Mouse (Mus musculus) ES-E14 (cell line): Measurements from ENCODE around the gene Abhd17c. TPM values are rescaled to one million over a fixed set of nuclear protein-coding genes. Genes with fewer than 3 reads are reported as not detected.

Experiments
- DNase-seq: peaks from one replicate; pipeline ENCODE4 v3.0.0-alpha.2; 2013; ENCODE audit warnings: low read depth, low spot score
- H3K27ac ChIP-seq: 2 replicates; pipeline ENCODE4 v1.5.1; 2012; ENCODE audit warnings: low read depth, mild to moderate bottlenecking, low read length, moderate library complexity, mixed read lengths; ENCODE audit not compliant: poor library complexity, insufficient read depth, severe bottlenecking
- H3K36me3 ChIP-seq: 2 replicates; pipeline ENCODE4 v1.6.1; 2012; ENCODE audit warnings: mild to moderate bottlenecking, low read length, moderate library complexity, mixed read lengths; ENCODE audit not compliant: control insufficient read depth, poor library complexity, insufficient read depth, severe bottlenecking
- H3K4me1 ChIP-seq, 2 experiments: fragments of 150-350 bp in 1 of 2; sonication (generic) in 1 of 2; 2 replicates each; pipeline ENCODE4 v1.6.1; 2012; ENCODE audit warnings: low read length in 2 of 2, mild to moderate bottlenecking in 1 of 2, mixed read lengths in 1 of 2; ENCODE audit not compliant: control insufficient read depth in 2 of 2, insufficient read depth in 2 of 2, poor library complexity in 1 of 2
- H3K4me3 ChIP-seq, 2 experiments: fragments of 150-350 bp in 1 of 2; sonication (generic) in 1 of 2; 2 replicates each; pipeline ENCODE4 v1.5.1; 2012; ENCODE audit warnings: low read length in 2 of 2, low read depth in 1 of 2, mild to moderate bottlenecking in 1 of 2, mixed read lengths in 1 of 2; ENCODE audit not compliant: insufficient read depth in 1 of 2, poor library complexity in 1 of 2, severe bottlenecking in 1 of 2
- H3K9ac ChIP-seq: 2 replicates; pipeline ENCODE4 v1.6.1; 2012; ENCODE audit warnings: low read depth, mild to moderate bottlenecking, low read length, mixed read lengths; ENCODE audit not compliant: poor library complexity, insufficient read depth, severe bottlenecking
- H3K9me3 ChIP-seq: fragments of 150-350 bp; sonication (generic); 2 replicates; pipeline ENCODE4 v1.6.1; 2012; ENCODE audit warnings: low read depth, mild to moderate bottlenecking, low read length; ENCODE audit not compliant: control insufficient read depth, insufficient read depth
- CHD2 ChIP-seq: IDR thresholded peaks from 2 replicates; pipeline ENCODE4 v1.6.1; 2014; ENCODE audit warnings: mild to moderate bottlenecking, low read depth, low read length, inconsistent platforms
- HCFC1 ChIP-seq: IDR thresholded peaks from 2 replicates; pipeline ENCODE4 v1.6.1; 2012; ENCODE audit warnings: low read length, inconsistent platforms, borderline replicate concordance; ENCODE audit not compliant: insufficient read depth
- MAFK ChIP-seq: IDR thresholded peaks from 2 replicates; pipeline ENCODE4 v1.6.1; 2014; ENCODE audit warnings: mild to moderate bottlenecking, low read depth, low read length, inconsistent platforms; ENCODE audit not compliant: insufficient read depth
- ZC3H11A ChIP-seq: IDR thresholded peaks from 2 replicates; pipeline ENCODE4 v1.6.1; 2012; ENCODE audit warnings: low read depth, mild to moderate bottlenecking, inconsistent platforms, low read length, borderline replicate concordance
- ZNF384 ChIP-seq: IDR thresholded peaks from 2 replicates; pipeline ENCODE4 v1.6.1; 2012; ENCODE audit warnings: low read depth, low read length, inconsistent platforms
- in situ Hi-C, 2 experiments: fragments of 600-800 bp; cut with MboI; formaldehyde crosslinking; loops; one replicate each; pipeline ENCODE4 v1.15.1; 2025; ENCODE audit warnings: low sequenced_read_pairs in 2 of 2, inconsistent platforms in 1 of 2; ENCODE audit not compliant: unreplicated experiment in 2 of 2
- total RNA-seq: library from RNA; depleted of rRNA; stranded (reverse); fragments of 300-350 nt; gene quantifications from 2 replicates; pipeline ENCODE4 v1.2.3, GENCODE M21; 2012; rRNA removed

Gene Abhd17c
- total RNA-seq, 1 experiment, result 25.8 TPM

DNA sequence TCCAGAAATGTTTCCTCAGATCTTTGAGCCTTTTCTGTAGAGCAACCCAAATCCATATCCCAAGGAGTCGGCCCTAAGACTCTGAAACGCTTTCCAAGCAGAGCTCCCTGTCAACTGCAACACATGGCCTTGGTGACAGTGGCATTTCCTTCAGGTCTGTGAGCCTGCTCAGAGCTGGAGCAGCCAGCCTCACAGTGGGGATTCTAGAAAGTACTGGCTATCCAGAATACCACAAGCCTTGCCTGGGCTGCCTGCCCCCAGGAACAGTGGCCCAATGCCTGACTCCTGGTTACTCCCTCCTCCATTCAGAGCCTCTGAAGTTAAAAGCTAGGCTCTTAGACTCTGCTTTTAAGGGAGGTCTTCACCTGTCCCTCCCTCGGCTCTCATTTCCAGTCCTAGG, 77.8 kb downstream of the Abhd17c start:
- DNase-seq, result no peak
- TF ChIP-seq MAFK (no peak), ZC3H11A (no peak), CHD2 (no peak), HCFC1 (no peak), ZNF384 (no peak)
- H3K9me3 ChIP-seq, result no peaks in the 10 kb centered on the region
- no peaks in the 10 kb centered on the region for H3K4me1 ChIP-seq
- H3K4me3 ChIP-seq, result no peak overlapping the region
- in situ Hi-C loops, result no loop called here
- H3K27ac ChIP-seq, result peak overlapping the region; percentile 12; the same call in 1 of the 2 replicates
- H3K9ac ChIP-seq, result no peak overlapping the region
- no peaks in the 10 kb centered on the region for H3K36me3 ChIP-seq

- no peak for DNase-seq
- in situ Hi-C loops, result no loop called here
- no peaks in the 10 kb centered on the region for H3K36me3 ChIP-seq
- H3K4me1 ChIP-seq, result no peaks in the 10 kb centered on the region
- no peak for TF ChIP-seq HCFC1
- no peak for TF ChIP-seq ZNF384
- no peak for TF ChIP-seq ZC3H11A
- no peak for TF ChIP-seq MAFK
- TF ChIP-seq CHD2, result no peak
- H3K27ac ChIP-seq, result no peak overlapping the region
- H3K9ac ChIP-seq, result no peak overlapping the region
- H3K4me3 ChIP-seq, result no peak overlapping the region
- no peaks in the 10 kb centered on the region for H3K9me3 ChIP-seq
Observed at GRCm38 (mm10) chr7:84068931-84069330, 82.8 kb downstream of the Abhd17c start.

DNA sequence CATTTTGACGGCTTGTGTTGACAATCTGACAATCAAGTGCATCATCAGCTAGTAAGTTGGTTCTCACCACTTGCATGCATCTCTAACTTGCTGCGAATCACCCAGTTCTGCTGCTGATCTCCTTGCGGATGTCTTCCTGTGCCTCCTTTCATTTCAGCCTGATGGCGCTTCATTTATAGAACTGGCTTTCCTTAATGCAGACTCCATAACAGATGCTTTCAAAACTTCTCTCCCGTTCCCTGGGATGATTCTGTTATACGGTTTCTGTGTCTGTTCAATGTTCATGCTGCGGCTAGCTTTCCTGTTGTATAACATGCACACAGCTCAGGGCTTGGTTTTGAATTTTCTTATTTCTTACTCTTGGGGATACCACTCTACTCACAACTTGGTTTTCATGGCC, 91.9 kb downstream of the Abhd17c start:
- DNase-seq, result no peak
- in situ Hi-C loops, result no loop called here
- Histone ChIP-seq H3K27ac (no peak overlapping the region), H3K4me1 (no peaks in the 10 kb centered on the region), H3K9me3 (no peaks in the 10 kb centered on the region), H3K4me3 (no peak overlapping the region), H3K9ac (no peak overlapping the region), H3K36me3 (no peaks in the 10 kb centered on the region)
- TF ChIP-seq MAFK, result no peak
- no peak for TF ChIP-seq ZC3H11A
- TF ChIP-seq CHD2, result no peak

Other genes starting within 250 kb of the Abhd17c start
- 1.2 and 3.9 TPM in 2 replicates for gene Cemip, start 65.4 kb downstream of the Abhd17c start, total RNA-seq